Mouse (Mus musculus) kidney, embryonic 16.5 days (tissue): Measurements from ENCODE around the gene Fancc. TPM values are rescaled to one million over a fixed set of nuclear protein-coding genes. Genes with fewer than 3 reads are reported as not detected.

Source experiments
- ATAC-seq: fragments of 200-750 bp; cut with Nextera tagmentation; 2 replicates; pipeline ENCODE4 v1.8.0; 2017; ENCODE audit warnings: moderate TSS enrichment; ENCODE audit not compliant: low FRiP score, low TSS enrichment
- H3K27ac ChIP-seq: fragments of 300-500 bp; sonication (generic); 2 replicates; pipeline ENCODE4 v1.5.1; 2014; ENCODE audit warnings: low read length
- H3K27me3 ChIP-seq: fragments of 300-500 bp; sonication (generic); 2 replicates; pipeline ENCODE4 v1.6.1; 2014; ENCODE audit warnings: low read length, control low read depth, mixed read lengths; ENCODE audit not compliant: insufficient read depth
- H3K36me3 ChIP-seq: fragments of 300-500 bp; sonication (generic); 2 replicates; pipeline ENCODE4 v1.6.1; 2014; ENCODE audit warnings: low read length, control low read depth, mixed read lengths; ENCODE audit not compliant: insufficient read depth
- H3K4me1 ChIP-seq: fragments of 300-500 bp; sonication (generic); 2 replicates; pipeline ENCODE4 v1.6.1; 2014; ENCODE audit warnings: low read length, control low read depth, mixed read lengths; ENCODE audit not compliant: insufficient read depth
- H3K4me2 ChIP-seq: fragments of 300-500 bp; sonication (generic); replicated peaks from 2 replicates; pipeline ENCODE4 v1.6.1; 2014; ENCODE audit warnings: low read depth, low read length
- H3K4me3 ChIP-seq: fragments of 300-500 bp; sonication (generic); 2 replicates; pipeline ENCODE4 v1.5.1; 2014; ENCODE audit warnings: mild to moderate bottlenecking, low read length
- H3K9ac ChIP-seq: fragments of 300-500 bp; sonication (generic); replicated peaks from 2 replicates; pipeline ENCODE4 v1.6.1; 2014; ENCODE audit warnings: low read length
- H3K9me3 ChIP-seq: fragments of 300-500 bp; sonication (generic); 2 replicates; pipeline ENCODE4 v1.6.1; 2016; ENCODE audit warnings: low read length, control low read depth
- whole genome bisulfite sequencing: fragments of 180-500 bp; shearing (Covaris S2); extraction: QIAGEN DNeasy Blood & Tissue Kit; methylation state at CpG from one replicate; pipeline ENCODE4 v1.1.7; 2014; 5-methylcytosine and 5-hydroxymethylcytosine counted together
- polyA plus RNA-seq: library from polyadenylated mRNA; unstranded; fragments of >200 nt; fragmentation: Nextera tagmentation; extraction: Ambion mirVana; gene quantifications from 2 replicates; pipeline ENCODE4 v1.2.1, GENCODE M21; 2015

Fancc gene
- polyA plus RNA-seq, 1 experiment from 2014 or later, result 22.2 TPM

GRCm38 (mm10) chr13:63280344-63280743, 216.7 kb downstream of the Fancc start:
- peak; percentile 36; the same call in 1 of the 2 replicates for ATAC-seq
- Histone ChIP-seq H3K9ac (peak overlapping the region; percentile 50; the same call in 1 of the 2 replicates), H3K27ac (peak overlapping the region; percentile 52; the same call in 1 of the 2 replicates), H3K4me2 (peak overlapping the region; percentile 42), H3K4me3 (peak overlapping the region; percentile 36), H3K36me3 (peaks cover 24% of the 10 kb centered on the region), H3K4me1 (peaks cover 66% of the 10 kb centered on the region), H3K9me3 (no peaks in the 10 kb centered on the region), H3K27me3 (no peaks in the 10 kb centered on the region)
- WGBS, result 38% methylated on average over 3 of the region's 3 CpGs

- H3K9ac ChIP-seq, result peak overlapping the region; percentile 63
- ATAC-seq, result no peak
- peak overlapping the region; percentile 36 for H3K4me3 ChIP-seq
- no peaks in the 10 kb centered on the region for H3K9me3 ChIP-seq
- WGBS, result 29% methylated on average over 8 of the region's 8 CpGs
- H3K4me1 ChIP-seq, result peaks cover 66% of the 10 kb centered on the region
- H3K27ac ChIP-seq, result peak overlapping the region; percentile 91
- peak overlapping the region; percentile 63 for H3K4me2 ChIP-seq
- no peaks in the 10 kb centered on the region for H3K27me3 ChIP-seq
- H3K36me3 ChIP-seq, result peaks cover 21% of the 10 kb centered on the region
These were observed 217.3 kb downstream of the Fancc start for GRCm38 (mm10) chr13:63279807-63280206.

- Histone ChIP-seq H3K36me3 (peaks cover 20% of the 10 kb centered on the region), H3K4me1 (peaks cover 69% of the 10 kb centered on the region), H3K27me3 (no peaks in the 10 kb centered on the region), H3K9ac (peak overlapping the region; percentile 63), H3K4me2 (peak overlapping the region; percentile 63), H3K4me3 (peak overlapping the region; percentile 36), H3K27ac (peak overlapping the region; percentile 91), H3K9me3 (no peaks in the 10 kb centered on the region)
- ATAC-seq, result peak; percentile 74
- WGBS, result 15% methylated on average over 10 of the region's 10 CpGs
These were observed 218.1 kb downstream of the Fancc start for GRCm38 (mm10) chr13:63278796-63279475.

GRCm38 (mm10) chr13:63278141-63278631, 218.9 kb downstream of the Fancc start:
- peak overlapping the region; percentile 63 for H3K4me2 ChIP-seq
- H3K9ac ChIP-seq, result peak overlapping the region; percentile 63
- peaks cover 72% of the 10 kb centered on the region for H3K4me1 ChIP-seq
- no peaks in the 10 kb centered on the region for H3K27me3 ChIP-seq
- peak overlapping the region; percentile 91 for H3K27ac ChIP-seq
- peaks cover 13% of the 10 kb centered on the region; the same call in 1 of the 2 replicates for H3K36me3 ChIP-seq
- 25% methylated on average over 5 of the region's 5 CpGs for WGBS
- peak overlapping the region; percentile 36 for H3K4me3 ChIP-seq
- no peak for ATAC-seq
- H3K9me3 ChIP-seq, result no peaks in the 10 kb centered on the region

- H3K4me1 ChIP-seq, result peaks cover 68% of the 10 kb centered on the region
These were observed 219.8 kb downstream of the Fancc start for GRCm38 (mm10) chr13:63277316-63277715.

GRCm38 (mm10) chr13:63276389-63276788, 220.7 kb downstream of the Fancc start:
- WGBS, result 75% methylated on average over 4 of the region's 4 CpGs
- Histone ChIP-seq H3K4me2 (peak overlapping the region; percentile 63), H3K9me3 (no peaks in the 10 kb centered on the region), H3K36me3 (no peaks in the 10 kb centered on the region), H3K4me3 (peak overlapping the region; percentile 18; the same call in 1 of the 2 replicates), H3K27me3 (no peaks in the 10 kb centered on the region), H3K9ac (no peak overlapping the region), H3K4me1 (peaks cover 67% of the 10 kb centered on the region), H3K27ac (no peak overlapping the region)
- ATAC-seq, result no peak

More at GRCm38 (mm10) chr13:63277316-63277715, 219.8 kb downstream of the Fancc start:
- H3K9me3 ChIP-seq, result no peaks in the 10 kb centered on the region
- WGBS, result 31% methylated on average over 5 of the region's 5 CpGs
- peak overlapping the region; percentile 63 for H3K4me2 ChIP-seq
- no peak overlapping the region for H3K4me3 ChIP-seq
- no peaks in the 10 kb centered on the region for H3K27me3 ChIP-seq
- no peak for ATAC-seq
- H3K36me3 ChIP-seq, result 0 out of 2 replicates have a peak, but pooled peaks cover 6% of the 10 kb centered on the region
- no peak overlapping the region for H3K9ac ChIP-seq
- H3K27ac ChIP-seq, result peak overlapping the region; percentile 91

- Histone ChIP-seq H3K27ac (peak overlapping the region; percentile 67; the same call in 1 of the 2 replicates), H3K27me3 (no peaks in the 10 kb centered on the region)
- 59% methylated on average over 10 of the region's 10 CpGs for WGBS
These were observed 222.5 kb downstream of the Fancc start for GRCm38 (mm10) chr13:63274488-63275166.

GRCm38 (mm10) chr13:63273859-63274258, 223.2 kb downstream of the Fancc start:
- Histone ChIP-seq H3K27ac (peak overlapping the region; percentile 67), H3K4me2 (peak overlapping the region; percentile 63), H3K4me1 (peaks cover 62% of the 10 kb centered on the region), H3K4me3 (peak overlapping the region; percentile 51), H3K9ac (peak overlapping the region; percentile 69), H3K27me3 (no peaks in the 10 kb centered on the region), H3K9me3 (no peaks in the 10 kb centered on the region), H3K36me3 (no peaks in the 10 kb centered on the region)
- 39% methylated on average over 2 of the region's 2 CpGs for WGBS
- no peak for ATAC-seq

More at GRCm38 (mm10) chr13:63274488-63275166, 222.5 kb downstream of the Fancc start:
- H3K4me1 ChIP-seq, result peaks cover 63% of the 10 kb centered on the region
- H3K9ac ChIP-seq, result peak overlapping the region; percentile 69
- ATAC-seq, result no peak
- no peaks in the 10 kb centered on the region for H3K36me3 ChIP-seq
- H3K4me3 ChIP-seq, result peak overlapping the region; percentile 51
- peak overlapping the region; percentile 63 for H3K4me2 ChIP-seq
- no peaks in the 10 kb centered on the region for H3K9me3 ChIP-seq

GRCm38 (mm10) chr13:63272602-63273229, 224.4 kb downstream of the Fancc start:
- Histone ChIP-seq H3K9ac (peak overlapping the region; percentile 66), H3K9me3 (no peaks in the 10 kb centered on the region), H3K4me1 (peaks cover 61% of the 10 kb centered on the region), H3K4me2 (peak overlapping the region; percentile 63), H3K36me3 (no peaks in the 10 kb centered on the region), H3K27me3 (no peaks in the 10 kb centered on the region), H3K27ac (peak overlapping the region; percentile 85), H3K4me3 (peak overlapping the region; percentile 51)
- WGBS, result 1% methylated on average over 27 of the region's 27 CpGs
- peak; percentile 92 for ATAC-seq
